Mouse (Mus musculus): ENCODE measurements around the gene Ranbp1. TPM values are rescaled to one million over a fixed set of nuclear protein-coding genes. Genes with fewer than 3 reads are reported as not detected.
A peak's percentile ranks its signal among the peaks of the same experiment; 100 is the strongest.
"Not testable (repeated sequence)": the region's sequence is repeated elsewhere in the genome, so short reads cannot be mapped to it uniquely, and the experiment has no call there.

Gene Ranbp1
- total RNA-seq (2021), result 10 to 100 TPM; 85.8 to 89.3 TPM

DNA sequence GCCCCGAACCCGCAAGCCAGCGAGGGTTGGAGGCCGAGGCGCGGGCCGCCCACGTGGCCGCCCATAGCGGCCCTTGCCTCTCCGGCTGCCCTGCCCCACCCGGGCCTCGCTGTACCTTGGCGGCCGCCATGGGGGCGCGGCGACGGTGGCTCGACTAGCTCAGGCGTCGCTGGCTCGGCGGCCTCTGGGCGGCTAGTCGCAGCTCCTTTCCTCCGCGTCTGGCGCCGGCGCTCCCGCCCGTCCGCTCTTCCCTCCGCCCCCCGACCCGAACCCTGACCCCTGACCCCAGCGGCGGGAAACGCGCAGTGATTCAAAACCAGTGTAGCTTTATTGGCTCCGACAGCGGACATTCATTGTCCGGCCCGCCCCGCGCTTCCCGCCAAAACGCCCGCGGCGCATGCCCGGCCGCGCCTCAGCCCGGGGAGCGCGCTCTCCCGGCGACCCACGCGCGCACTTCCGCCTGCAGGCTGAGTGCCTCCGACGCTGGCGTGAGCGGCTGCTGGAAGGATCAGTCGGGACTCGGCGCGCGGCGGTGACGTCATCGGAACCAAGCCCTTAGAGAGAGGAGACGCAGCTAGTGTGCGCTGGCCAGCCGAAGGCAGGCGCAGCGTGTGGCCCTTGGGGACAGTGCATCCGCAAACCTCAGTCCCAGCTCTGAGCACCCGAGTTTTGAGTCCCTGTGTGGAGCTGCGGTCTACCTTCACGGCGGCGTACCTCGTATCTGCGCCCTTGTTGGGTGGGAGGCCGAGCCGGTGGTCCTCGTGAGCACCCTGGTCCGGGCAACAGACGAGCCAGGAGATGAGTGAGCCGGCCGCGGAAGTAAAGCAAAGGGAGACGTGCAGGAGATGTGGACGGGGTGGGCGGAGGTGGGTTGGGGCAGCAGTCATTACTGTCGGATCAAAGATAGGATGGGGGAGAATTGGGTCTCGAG lies at the start of gene Ranbp1, which contains the start of gene Trmt2a:
Ranbp1 (minus strand) TSS at position 300 of the 931 bp plus-strand sequence.
Trmt2a (plus strand) TSS at position 247 of the 931 bp plus-strand sequence.
- peak; percentile 98 to 99 for DNase-seq (ENCODE audit: low spot score in 2 of 2)
- intact Hi-C loops (cut with DNase I), result loop anchor here (5.0 kb wide), 1 partner anchor 39 kb away; the partner anchor contains the start of gene Dgcr8

DNA sequence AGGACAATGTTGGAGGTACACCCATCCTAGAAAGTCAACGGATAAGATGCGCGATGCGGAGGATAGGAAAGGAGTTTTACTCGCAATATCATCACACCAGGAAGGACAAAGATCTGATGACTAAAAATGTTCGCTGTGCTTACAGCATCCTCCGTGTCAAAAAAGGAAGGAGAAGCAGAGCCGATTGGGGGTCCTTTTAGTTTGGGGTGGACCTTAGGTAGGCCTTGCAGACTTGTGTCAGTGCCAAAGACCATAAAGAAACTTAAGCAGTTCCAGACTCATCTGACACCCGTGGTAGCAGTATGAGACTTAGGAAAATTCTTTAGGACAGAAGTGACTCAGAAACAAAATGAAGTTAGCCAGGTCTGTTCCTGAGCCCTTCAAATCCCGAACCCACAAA lies 41.1 kb upstream of the Ranbp1 start:
- DNase-seq (ENCODE audit: low spot score in 2 of 2), result not testable (repeated sequence)
- intact Hi-C loops (cut with DNase I), result loop anchor here (5.0 kb wide), 1 partner anchor 42 kb away; the partner anchor contains the start of genes Ranbp1 and Trmt2a

DNA sequence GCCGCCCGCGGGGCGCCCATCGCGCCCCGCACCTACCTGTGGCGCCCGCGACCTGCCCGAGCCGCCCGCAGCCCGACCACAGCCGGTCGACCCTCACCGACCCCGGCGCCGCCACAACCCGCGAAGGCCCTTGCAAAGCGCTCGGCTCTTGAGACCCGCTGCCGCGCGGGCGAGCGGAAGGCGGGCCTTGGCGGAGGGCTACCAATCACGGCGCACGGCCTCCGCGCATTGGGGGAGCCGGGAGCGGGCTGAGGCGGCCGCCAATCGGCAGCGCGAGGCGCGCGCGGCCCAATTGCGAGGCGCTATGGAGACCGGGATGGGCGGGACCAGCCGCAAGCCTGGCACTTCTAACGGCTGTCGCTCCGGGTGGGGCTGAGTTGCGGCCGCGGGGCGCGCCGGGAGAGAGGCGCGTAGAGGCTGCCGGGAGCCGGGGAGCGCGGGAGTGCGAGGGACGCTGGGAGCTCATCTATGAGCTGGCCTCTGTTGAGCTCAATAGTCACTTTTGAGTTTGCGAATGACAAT lies 40.6 kb upstream of the Ranbp1 start, which contains the start of gene Dgcr8:
Dgcr8 (minus strand) TSS at position 180 of the 522 bp plus-strand sequence.
- intact Hi-C loops (cut with DNase I), result loop anchor here (5.0 kb wide), 1 partner anchor 42 kb away; the partner anchor contains the start of genes Ranbp1 and Trmt2a
- peak; percentile 99 for DNase-seq (ENCODE audit: low spot score in 2 of 2)

DNA sequence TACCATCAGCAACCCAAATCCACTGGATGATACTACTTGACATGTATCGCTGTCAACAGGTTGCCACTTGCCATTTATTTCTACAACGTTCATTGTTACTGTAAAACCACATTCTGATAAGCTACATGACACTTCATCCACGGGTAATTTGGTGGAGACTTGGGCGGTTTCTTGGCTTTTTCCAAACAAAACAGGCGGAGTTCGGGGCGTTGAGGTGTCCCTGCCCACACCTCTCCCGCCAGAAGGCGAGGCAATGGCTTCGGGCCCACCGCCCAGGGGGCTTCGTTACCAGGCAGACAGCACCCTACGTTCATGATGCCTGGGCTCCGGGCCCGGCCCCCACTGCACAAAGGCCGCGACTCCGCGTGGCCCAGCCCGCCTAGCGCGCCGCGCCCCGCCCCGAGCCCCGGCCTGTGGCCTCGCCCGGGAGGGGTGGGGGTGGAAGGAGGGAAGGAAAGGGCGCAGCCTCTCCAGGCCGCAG lies 40.1 kb upstream of the Ranbp1 start:
- intact Hi-C loops (cut with DNase I), result loop anchor here (5.0 kb wide), 1 partner anchor 41 kb away; the partner anchor contains the start of genes Ranbp1 and Trmt2a
- DNase-seq (ENCODE audit: low spot score in 2 of 2), result no peak

DNA sequence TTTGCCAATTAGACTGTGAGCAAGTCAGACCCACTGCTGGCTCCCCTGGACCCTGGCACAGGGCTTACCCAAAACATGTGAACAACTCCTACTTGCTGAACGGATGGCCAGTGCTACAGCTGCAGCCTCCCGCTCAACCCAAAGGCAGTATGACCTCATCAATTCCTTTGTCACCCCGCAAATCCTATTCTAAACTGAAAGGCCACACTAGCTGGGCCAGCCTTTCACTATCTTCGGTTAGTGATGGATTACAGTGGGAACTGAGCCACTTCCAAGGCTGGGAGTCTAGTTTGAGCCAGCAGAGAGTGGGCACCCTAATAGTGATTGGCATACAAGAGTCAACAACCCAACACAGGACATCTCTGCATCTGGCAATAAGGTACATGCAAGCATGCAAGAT lies 39.6 kb upstream of the Ranbp1 start:
- no peak for DNase-seq (ENCODE audit: low spot score in 2 of 2)
- intact Hi-C loops (cut with DNase I), result loop anchor here (5.0 kb wide), 1 partner anchor 41 kb away; the partner anchor contains the start of genes Ranbp1 and Trmt2a

DNA sequence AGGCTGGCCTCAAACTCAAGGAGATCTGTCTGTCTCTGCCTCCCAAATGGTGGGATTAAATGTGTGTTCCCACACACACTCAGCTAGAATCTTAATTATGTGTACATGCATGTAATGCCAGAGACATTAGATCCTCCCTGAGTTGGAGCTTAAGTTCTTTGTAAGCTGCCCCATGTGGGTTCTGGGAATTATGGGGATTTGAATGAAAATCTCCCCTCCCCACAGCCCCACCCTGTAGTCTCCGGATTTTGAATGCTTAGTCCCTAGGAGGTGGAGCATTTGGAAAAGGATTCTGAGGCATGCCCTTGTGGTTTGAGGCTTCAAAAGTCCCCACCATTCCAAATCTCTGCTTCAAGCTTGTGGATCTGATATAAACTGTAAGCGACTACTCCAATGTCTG lies 26.6 kb upstream of the Ranbp1 start:
- intact Hi-C loops (cut with DNase I), result no loop called here
- no peak for DNase-seq (ENCODE audit: low spot score in 2 of 2)

DNA sequence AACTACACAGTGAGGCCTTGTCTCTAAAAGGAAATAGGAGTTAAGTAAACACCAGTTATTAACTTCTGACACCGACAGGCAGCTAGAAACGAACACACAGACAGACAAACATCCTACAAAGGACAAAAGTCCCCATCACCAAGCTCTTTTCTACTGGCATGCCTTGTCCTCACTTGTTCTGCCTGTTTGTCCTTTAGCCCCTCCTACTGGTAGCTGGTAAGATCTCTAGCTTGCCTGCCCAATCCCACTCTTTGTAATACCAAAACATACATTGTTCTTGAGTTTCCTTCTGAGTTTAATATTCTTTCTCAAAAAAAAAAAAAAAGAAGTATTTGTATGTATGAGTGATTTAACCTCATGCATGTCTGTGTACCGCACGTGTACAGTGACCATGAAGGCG lies 19.6 kb upstream of the Ranbp1 start:
- intact Hi-C loops (cut with DNase I), result no loop called here
- DNase-seq (ENCODE audit: low spot score in 2 of 2), result no peak

DNA sequence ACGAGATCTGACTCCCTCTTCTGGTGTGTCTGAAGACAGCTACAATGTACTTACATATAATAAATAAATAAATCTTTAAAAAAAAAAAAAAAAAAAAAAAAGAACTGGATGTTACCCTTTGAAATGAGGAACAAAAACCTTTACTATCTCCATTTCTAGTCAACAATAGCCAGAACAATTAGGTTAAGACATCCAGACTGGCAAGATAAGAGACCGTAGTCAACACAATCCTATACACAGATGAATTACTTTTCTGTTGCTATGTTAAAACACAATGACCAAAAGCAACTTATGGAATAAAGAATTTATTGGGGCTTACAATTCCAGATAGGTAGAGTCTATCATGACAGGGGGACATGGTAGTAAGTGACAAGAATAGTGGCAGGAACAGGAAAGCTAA lies 16.5 kb upstream of the Ranbp1 start:
- no peak for DNase-seq (ENCODE audit: low spot score in 2 of 2)
- intact Hi-C loops (cut with DNase I), result no loop called here

DNA sequence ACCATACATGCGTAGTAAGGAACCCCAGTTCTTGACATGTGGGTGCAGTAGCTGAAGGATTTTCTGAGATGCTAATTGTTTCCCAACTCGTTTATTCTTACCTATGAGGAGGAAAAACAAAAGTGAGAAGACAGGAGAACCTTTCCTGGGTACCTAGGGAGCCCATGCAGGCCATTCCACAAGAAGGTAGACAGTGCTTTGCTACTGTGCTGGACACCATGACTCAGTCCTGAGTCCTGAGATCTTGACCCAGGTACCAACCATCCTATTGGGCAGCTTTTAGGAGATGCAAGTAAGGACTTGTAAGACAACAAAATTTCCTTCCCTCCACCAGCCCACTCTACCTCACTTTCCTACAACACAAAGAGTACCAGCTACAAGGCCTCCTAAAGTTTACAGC lies 9.7 kb upstream of the Ranbp1 start, which contains the start of gene Gm49776:
Gm49776 (minus strand) TSS at position 101 of the 400 bp plus-strand sequence.
- intact Hi-C loops (cut with DNase I), result no loop called here
- no peak for DNase-seq (ENCODE audit: low spot score in 2 of 2)

DNA sequence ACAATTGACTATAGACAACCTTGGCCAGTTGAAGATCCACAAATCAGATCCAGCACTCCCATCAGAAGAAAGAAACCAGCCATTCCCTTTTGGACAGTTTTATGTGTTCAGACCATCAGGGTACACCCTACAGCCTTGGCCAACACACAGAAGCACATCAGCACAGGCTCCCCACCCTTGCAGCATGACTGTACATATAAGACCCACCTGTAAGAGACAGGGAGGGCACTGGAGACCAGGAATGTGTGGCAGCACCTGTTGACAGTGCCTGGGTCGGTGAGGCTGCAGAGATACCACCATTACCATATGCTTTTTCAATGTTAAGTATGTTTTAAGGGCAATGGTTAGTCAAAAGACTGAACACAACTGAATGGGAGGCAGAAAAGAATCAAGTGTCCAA lies 5.3 kb upstream of the Ranbp1 start:
- no peak for DNase-seq (ENCODE audit: low spot score in 2 of 2)
- intact Hi-C loops (cut with DNase I), result no loop called here

DNA sequence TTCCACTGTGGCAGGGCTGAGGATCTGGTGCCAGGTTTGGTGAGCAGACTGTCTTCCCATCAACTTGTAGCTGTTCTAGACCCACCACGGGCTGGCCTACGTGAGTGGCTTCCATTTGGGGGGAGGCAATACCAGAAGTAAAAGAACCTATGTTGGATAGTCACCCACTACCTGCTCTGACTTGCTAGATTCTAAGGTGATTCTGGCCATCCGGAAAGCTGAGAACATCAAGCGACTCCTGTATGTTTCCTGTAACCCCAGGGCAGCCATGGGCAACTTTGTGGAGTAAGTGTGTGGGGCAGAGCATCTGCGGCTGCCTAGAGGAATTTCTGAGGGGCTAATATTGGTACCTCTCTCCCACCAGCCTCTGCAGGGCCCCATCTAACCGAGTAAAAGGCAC lies 4.2 kb upstream of the Ranbp1 start:
- DNase-seq (ENCODE audit: low spot score in 2 of 2), result no peak
- intact Hi-C loops (cut with DNase I), result no loop called here

DNA sequence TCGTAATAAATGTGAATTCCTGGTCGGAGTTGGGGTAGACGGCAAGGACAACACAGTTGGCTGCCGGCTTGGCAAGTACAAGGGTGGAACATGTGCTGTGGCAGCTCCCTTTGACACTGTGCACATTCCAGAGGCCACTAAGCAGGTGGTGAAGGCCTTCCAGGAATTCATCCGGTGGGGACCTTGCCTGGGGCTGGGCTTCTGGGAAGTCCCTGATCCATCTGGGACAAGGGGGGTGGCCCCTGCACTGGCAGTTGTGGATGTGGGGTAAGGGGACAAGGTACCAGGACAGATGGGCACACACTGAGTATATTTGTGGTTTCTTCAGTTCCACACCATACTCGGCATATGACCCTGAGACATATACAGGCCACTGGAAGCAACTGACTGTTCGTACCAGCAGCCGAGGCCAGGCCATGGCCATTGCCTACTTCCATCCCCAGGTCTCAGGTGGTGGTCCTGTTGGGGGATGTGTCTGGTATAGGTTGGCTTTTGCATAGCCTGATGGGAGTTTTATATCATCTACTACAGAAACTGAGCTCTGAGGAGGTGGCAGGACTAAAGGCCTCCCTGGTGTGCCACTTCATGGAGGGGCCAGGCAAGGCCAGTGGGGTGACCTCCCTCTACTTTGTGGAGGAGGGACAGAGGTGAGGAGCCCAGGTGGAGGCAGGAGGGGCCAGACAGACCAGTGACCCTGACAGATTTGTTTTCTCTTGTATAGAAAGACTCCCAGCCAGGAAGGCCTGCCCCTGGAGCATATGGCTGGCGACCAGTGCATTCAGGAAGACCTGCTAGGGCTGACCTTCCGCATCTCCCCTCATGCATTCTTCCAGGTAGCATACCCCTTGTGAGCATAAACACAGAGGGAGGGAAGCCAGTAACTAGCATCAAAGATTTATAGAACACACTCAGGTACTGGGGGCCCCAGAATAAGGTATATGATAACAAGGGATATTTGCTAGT lies 2.6 kb upstream of the Ranbp1 start:
- DNase-seq (ENCODE audit: low spot score in 2 of 2), result no peak
- intact Hi-C loops (cut with DNase I), result no loop called here

DNA sequence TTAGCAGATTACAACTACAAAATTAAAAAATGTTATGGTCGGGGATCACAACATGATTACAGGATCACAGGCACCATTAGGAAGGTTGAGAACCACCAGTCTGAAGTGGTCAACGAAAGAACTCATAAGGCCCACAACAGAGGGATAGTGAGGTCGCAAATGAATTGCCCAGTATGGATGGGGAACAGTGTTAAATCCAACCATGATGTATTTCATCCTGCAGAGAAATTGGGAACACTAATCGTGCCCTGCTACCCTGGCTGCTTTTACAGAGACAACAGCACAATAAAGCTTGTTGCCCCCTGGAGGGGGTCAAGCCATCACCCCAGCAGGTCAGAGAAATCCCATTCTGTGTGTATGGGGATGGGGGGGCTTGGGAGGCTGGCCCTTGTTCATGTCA lies 1.7 kb upstream of the Ranbp1 start:
- intact Hi-C loops (cut with DNase I), result no loop called here
- no peak for DNase-seq (ENCODE audit: low spot score in 2 of 2)

DNA sequence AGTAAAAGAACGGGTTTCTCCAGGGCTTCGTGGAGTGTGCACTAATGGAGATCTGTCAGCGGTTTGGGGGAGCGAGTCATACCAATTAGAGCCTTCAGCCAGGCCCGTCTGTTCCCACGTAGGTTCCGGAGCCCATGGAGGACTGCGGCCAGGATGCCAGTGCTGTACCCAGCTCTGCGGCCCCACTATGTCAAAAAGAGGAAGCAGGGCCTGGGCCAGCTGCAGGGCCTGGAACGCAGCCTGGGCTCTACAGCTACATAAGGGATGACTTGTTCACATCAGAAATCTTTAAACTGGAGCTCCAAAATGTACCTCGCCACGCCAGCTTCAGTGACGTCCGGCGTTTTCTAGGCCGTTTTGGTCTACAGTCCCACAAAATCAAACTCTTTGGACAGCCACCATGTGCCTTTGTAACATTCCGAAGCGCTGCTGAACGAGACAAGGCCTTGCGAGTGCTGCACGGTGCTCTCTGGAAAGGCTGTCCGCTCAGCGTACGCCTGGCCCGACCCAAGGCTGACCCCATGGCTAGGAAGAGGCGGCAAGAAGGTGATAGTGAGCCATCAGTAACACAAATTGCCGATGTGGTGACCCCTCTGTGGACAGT lies 934 bp upstream of the Ranbp1 start:
- peak; percentile 37 to 43 for DNase-seq (ENCODE audit: low spot score in 2 of 2)
- intact Hi-C loops (cut with DNase I), result loop anchor here (5.0 kb wide), 1 partner anchor 38 kb away; the partner anchor contains the start of gene Dgcr8

DNA sequence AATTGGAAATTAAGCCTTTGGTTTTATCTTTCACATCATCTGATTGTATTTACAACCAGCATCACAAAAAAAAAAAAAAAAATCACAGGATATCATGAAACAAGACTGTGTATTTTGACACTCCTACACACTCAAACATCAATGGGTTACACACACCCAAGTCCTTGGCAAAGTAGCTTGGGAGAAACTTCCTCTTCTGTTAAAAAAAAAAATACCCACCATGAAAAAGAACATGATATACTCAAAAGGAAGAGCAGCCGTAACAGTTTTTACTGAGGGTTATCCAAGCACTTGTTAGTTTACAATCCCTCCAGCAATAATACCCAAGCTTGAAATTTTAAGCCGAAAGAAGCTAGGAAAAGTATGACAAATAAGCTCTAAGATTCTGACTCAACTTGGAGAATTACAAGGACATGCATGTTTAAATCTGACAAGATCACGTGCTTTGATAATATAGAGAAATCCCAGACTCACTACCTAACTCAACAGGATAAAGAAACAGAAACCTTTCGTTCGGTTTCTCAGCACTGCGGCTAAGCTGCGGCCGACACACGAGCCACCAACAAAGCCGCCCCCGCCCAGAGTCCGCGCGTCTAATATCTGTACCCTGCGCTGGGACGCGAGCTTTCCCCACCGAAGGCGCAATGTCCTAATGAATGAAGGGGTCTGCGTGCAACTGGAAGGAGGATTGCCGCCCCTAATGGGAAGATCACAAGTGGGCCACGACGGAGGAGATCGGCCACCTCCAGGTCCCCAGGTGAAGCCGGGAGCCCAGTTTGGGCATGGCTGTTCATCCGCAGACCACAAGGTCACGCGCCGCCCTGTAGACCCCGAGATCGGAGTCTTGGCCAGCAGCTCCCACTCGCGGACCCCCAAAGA lies 772 bp downstream of the Ranbp1 start:
- DNase-seq (ENCODE audit: low spot score in 2 of 2), result peak in 1 of 2 experiments; percentile 30
- intact Hi-C loops (cut with DNase I), result loop anchor here (5.0 kb wide), 1 partner anchor 40 kb away; the partner anchor contains the start of gene Dgcr8

DNA sequence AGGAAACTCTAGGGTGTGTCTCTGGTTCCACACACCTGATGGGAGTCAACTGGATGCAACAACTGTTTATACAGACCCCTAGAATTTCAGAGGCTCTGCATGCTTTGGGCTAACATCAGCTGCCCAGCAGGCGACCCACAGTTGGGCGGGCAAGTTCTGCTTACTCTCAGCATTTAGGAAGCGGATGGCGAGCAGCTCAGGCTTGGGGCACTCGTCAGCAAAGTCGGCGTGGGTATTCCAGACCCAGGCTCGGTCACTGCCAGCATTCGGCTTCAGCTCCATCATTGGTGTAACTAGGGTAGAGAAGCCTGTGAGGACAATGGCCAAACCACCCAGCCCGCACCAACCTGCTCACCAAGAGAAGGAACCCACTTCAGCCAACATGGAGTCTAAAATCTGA lies 7.0 kb downstream of the Ranbp1 start:
- DNase-seq (ENCODE audit: low spot score in 2 of 2), result no peak
- intact Hi-C loops (cut with DNase I), result no loop called here

DNA sequence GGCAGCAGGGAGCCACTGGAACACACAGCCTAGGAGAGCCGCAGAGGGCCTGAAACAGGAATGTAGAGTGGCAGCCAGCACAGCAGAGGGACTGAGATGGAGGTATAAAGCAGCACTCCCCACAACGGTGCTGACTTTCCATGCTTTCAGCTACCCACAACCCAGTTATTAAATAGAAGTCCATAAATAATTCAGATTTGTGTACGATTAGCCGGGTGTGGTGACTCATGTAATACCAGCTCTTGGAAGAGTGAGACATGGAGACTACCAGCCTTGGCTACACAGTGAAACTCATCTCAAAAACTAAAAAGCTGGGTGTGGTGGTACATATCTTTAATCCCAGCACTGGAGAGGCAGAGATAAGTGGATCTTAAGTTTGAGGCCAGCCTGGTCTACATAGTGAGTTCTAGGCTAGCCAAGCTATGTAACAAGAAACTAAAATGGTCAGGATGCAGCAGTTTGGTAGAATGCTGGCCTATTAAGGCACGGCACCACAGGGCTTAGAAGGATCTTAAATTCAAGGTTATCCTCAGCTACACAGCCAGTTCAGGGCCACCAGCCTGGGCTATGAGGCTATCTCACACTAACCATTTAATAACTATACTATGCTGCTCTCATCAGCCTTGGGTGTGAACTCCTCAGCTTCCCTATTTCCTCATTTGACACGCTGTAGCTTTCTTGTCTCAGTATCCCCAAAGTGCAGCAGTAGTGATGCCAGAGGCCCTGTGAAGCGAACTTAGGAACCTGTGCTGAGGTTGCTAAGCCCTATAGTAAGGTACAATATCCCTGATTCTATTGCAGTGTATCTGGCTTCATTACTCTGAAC lies 11.6 kb downstream of the Ranbp1 start:
- no peak for DNase-seq (ENCODE audit: low spot score in 2 of 2)
- intact Hi-C loops (cut with DNase I), result no loop called here
